Mouse (Mus musculus) adrenal gland, postnatal 25 days (tissue): ENCODE data around the gene Spert. TPM values are rescaled to one million over a fixed set of nuclear protein-coding genes. Genes with fewer than 3 reads are reported as not detected.

Experiments used
- total RNA-seq: library from RNA; stranded (reverse); gene quantifications from 2 replicates; pipeline ENCODE4 v1.2.3, GENCODE M21; 2021

Spert gene
- total RNA-seq, 1 experiment from 2014 or later = not detected

Other genes starting within 250 kb of the Spert start
- 0.33 and 0.46 TPM in 2 replicates for gene Siah3, start 137.1 kb downstream of the Spert start, total RNA-seq
- gene Erich6b, start 49.1 kb upstream of the Spert start, total RNA-seq = not detected in 2 replicates
- 24.9 and 29.8 TPM in 2 replicates for gene Cog3, start 161.4 kb upstream of the Spert start, total RNA-seq
- gene Slc25a30, start 193.9 kb upstream of the Spert start, total RNA-seq = 246 and 276 TPM in 2 replicates